Mouse (Mus musculus) bone marrow, adult 2 months (tissue): ENCODE measurements around the gene Atcay.

Experiments
- CTCF ChIP-seq: fragments of 200-500 bp; IDR thresholded peaks from 2 replicates; pipeline ENCODE4 v1.5.1; 2011; ENCODE audit warnings: low read length, control low read depth; ENCODE audit not compliant: control insufficient read depth, insufficient read depth
- POLR2A ChIP-seq: fragments of 200-500 bp; IDR thresholded peaks from 2 replicates; pipeline ENCODE4 v1.6.1; 2011; ENCODE audit warnings: low read depth, mild to moderate bottlenecking, control low read depth, low read length, borderline replicate concordance; ENCODE audit not compliant: control insufficient read depth

- TF ChIP-seq CTCF (no peak), POLR2A (no peak)
These were observed 47.0 kb upstream of the Atcay start for GRCm38 (mm10) chr10:81277676-81278075.
